Mouse (Mus musculus): ENCODE measurements around the gene Fuz. TPM values are rescaled to one million over a fixed set of nuclear protein-coding genes. Genes with fewer than 3 reads are reported as not detected.

The Fuz gene
- total RNA-seq (2018; cell fraction: chromatin; rRNA removed) = 10 to 100 TPM in 24 of 26 experiments, 1 to 10 TPM in 2; 6.2 to 46.7 (median 32.6) TPM
- total RNA-seq (2018; cell fraction: cytosol; rRNA removed) = 1 to 10 TPM; 4.4 to 8.0 (median 5.8) TPM
- 10 to 100 TPM in 19 of 26 experiments, 1 to 10 TPM in 7; 3.9 to 35.6 (median 15.8) TPM for total RNA-seq (2018; cell fraction: nucleus; rRNA removed)
- polyA plus RNA-seq (2018) = 4.6 to 8.8 TPM (median 6.1 TPM) in 3 replicates

DNA sequence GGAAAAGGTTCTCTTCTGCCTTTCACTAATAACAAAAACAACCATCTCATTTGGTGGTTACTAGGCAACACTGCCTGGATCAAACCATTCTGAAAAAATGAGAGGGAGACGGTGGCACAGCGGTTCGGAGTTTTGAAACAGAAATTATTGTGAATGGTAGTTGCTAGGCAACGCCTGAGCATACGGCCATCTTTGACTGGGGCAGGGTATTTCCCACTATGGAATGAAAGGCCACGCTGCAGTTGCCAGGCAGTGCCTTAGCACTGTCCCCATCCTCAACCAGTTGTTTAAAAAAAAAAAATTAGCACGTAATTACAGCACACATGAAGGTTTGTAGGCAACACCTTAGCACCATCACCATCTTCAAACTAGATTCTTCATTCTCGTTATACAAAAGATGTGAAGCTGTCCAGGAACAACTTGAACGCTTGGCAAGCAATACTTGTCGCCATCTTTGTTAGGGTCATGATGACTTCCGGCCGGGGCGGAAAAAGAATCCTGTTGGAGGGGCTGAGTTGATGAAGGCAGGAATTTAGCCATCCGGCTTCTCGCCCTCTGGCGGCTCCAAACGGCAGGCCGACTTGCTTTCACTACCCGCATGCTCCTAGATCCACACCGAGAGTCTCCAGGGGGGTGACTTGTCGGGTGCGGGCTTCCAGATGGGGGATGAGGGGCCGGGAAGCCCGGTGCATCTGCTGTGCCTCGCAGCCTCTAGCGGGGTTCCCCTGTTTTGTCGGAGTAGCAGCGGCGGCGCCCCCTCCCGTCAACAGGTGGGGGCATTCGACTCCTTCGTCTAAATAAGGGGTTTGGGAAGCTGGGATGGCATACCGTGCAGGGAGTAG lies at the start of gene Fuz:
Fuz (plus strand) TSS at position 487 of the 842 bp plus-strand sequence.
- H3K36me3 ChIP-seq (ENCODE audit: inconsistent target) = peaks cover 13% of the 10 kb centered on the region; the same call in 1 of the 2 replicates

DNA sequence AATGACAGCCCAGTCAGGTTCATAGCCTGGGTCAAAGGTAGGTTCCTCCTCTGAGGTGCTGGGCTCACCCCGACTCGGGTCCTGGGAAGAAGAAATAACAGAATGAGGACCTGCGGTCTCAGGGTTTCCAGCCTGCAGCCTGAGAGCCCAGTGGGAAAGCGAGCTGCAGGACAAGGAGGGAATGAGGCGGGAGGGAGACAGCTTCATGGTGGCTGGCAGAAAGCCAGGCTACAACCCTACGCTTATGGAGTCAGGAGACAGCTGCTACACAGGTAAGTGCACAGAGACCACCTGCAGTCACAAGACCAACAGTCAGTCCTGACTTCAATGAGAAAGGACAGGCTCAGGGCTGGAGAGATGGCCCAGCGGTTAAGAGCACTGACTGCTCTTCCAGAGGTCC lies 49.1 kb upstream of the Fuz start:
- H3K4me3 ChIP-seq (ENCODE audit: inconsistent target) = no peak overlapping the region
- 93% methylated on average over 3 of the region's 7 CpGs for WGBS (ENCODE audit: missing documents)
- H3K27ac ChIP-seq = no peak overlapping the region
- peaks cover 43% of the 10 kb centered on the region for H3K79me2 ChIP-seq (ENCODE audit: inconsistent target)
- peaks cover 50% of the 10 kb centered on the region for H3K36me3 ChIP-seq (ENCODE audit: inconsistent target)

More for the DNA sequence above, at the start of gene Fuz:
- Histone ChIP-seq H3K79me2 (ENCODE audit: inconsistent target) (peaks cover 12% of the 10 kb centered on the region), H3K27ac (peak within 1 kb of the TSS; percentile 52), H3K4me3 (ENCODE audit: inconsistent target) (peak within 1 kb of the TSS; percentile 63)
- WGBS (ENCODE audit: missing documents) = under 1% methylated on average over 34 of the region's 34 CpGs

DNA sequence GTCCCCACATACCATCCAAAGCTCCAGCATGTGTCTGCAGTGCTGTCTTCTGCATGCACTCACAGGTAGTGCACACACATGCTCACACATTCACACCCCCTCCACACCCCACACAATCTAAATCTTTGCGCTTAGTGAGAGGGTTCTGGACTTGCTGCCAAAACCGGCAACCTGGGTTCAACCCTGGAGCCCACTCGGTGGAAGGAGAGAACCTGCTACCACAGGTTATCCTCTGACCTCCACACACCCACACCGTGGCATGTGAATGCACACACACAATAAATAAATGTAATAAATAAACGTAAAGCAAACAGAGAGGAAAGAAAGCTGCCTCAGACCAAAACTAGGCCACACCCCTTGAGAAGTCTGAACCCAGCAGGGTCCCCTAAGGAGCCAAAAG lies 48.1 kb upstream of the Fuz start:
- 72% methylated on average over 5 of the region's 5 CpGs for WGBS (ENCODE audit: missing documents)
- peaks cover 52% of the 10 kb centered on the region for H3K79me2 ChIP-seq (ENCODE audit: inconsistent target)
- peak overlapping the region; percentile 99; the same call in 1 of the 2 replicates for H3K27ac ChIP-seq
- H3K4me3 ChIP-seq (ENCODE audit: inconsistent target) = peak overlapping the region; percentile 81
- H3K36me3 ChIP-seq (ENCODE audit: inconsistent target) = peaks cover 40% of the 10 kb centered on the region

DNA sequence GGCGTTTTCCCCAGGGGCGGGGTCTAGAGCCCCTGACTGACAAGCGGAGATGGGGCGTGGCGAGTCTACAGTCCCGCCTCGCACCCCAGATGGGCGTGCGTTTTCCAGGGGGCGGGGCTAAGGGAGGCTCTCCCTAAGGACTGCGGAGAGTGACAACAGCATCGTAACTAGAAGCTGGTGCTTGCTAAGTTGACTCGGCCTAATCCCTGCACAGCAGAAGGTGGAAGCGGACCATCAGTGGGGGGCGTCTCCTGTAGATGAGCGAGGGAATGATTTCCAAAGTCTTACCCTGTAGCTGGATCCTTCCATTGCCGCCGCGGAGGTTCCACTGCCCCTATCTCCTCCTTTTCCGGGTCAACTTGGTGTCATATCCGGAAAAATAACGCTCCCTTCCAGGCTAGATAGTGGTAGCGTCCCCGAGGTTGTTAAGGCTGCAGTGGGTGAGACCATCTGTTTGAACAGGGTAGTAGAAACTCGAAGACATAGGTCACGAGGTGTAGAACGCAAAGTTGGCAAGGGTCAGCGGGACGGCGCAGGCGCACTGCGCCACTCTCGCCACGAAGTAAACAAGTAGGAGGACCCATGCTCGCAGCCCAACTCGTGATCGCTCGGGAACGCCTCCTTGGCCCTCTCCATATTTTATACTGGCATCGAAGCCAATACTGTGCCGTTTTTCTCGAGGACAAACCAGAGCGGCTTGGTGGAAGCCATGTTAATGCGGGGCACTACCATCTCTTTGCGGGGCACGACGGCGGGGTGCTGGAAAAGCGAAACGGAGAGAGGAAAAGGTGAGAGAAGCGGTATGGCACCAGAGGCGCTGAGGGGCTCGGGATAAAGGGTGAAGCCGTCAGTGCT lies 47.1 kb upstream of the Fuz start, which contains the start of the genes Akt1s1 and Tbc1d17:
Akt1s1 (plus strand) TSS at position 431 of the 855 bp plus-strand sequence.
Tbc1d17 (minus strand) TSS at position 519 of the 855 bp plus-strand sequence.
- H3K4me3 ChIP-seq (ENCODE audit: inconsistent target) = peak within 1 kb of the TSS; percentile 81
- peaks cover 62% of the 10 kb centered on the region for H3K79me2 ChIP-seq (ENCODE audit: inconsistent target)
- peak within 1 kb of the TSS; percentile 99 for H3K27ac ChIP-seq
- 1% methylated on average over 54 of the region's 54 CpGs for WGBS (ENCODE audit: missing documents)
- peaks cover 30% of the 10 kb centered on the region for H3K36me3 ChIP-seq (ENCODE audit: inconsistent target)

DNA sequence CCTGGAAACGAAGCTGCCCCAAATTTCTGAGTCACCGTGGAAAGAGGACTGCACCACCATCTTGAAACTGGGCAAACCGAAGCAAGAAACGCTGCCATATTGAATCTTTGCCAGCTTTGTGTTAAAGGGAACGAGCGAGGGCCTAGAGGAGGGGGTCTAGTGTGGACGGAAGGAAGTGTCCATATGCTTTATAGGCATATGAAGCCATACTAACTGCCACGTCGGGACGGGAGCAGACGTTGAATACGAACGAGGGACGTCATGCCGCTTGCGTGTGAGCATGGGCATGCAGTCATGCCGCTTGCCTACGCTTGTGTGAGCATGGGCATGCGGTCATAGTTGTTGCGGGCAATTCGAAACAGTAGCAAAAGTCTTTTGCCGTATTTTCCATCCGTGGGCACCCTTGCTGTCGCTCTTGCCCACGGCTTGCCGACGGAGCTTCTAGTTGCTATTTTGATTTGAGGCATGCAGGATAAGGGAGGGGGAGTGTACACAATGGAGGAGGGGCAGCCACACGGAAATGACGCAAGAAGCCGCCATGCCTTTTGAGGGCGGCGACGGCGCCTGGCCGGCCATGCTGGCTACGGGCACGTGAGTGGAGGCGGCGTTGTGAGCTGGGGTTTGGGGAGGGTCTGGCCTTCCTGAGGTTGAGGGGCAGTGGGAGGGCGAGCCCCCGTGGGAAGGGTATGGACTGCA lies 46.3 kb upstream of the Fuz start:
- Histone ChIP-seq H3K27ac (peak overlapping the region; percentile 99), H3K79me2 (ENCODE audit: inconsistent target) (peaks cover 66% of the 10 kb centered on the region), H3K4me3 (ENCODE audit: inconsistent target) (peak overlapping the region; percentile 81), H3K36me3 (ENCODE audit: inconsistent target) (peaks cover 23% of the 10 kb centered on the region)
- under 1% methylated on average over 41 of the region's 41 CpGs for WGBS (ENCODE audit: missing documents)

DNA sequence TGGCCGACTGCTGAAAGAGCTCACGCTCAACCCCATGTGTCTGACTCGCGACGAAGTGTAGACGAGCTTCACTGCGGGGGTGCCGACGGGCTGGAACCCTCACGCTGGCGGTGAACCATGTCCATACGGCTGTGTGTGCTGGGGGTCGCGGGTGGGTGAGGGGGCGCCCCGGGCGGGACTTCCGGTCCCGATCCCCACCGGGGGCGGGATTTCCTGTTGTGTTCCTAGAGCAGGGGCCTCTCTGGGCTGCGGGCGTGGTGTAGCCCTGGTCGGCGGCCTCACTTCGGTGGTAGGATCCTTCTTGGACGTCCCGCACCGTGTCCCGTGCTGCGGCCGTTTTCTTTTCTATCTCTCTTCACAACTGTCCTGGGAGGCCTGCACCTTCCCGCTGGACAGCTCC lies 45.7 kb upstream of the Fuz start:
- Histone ChIP-seq H3K4me3 (ENCODE audit: inconsistent target) (peak overlapping the region; percentile 81), H3K79me2 (ENCODE audit: inconsistent target) (peaks cover 66% of the 10 kb centered on the region), H3K36me3 (ENCODE audit: inconsistent target) (peaks cover 17% of the 10 kb centered on the region), H3K27ac (peak overlapping the region; percentile 99)
- WGBS (ENCODE audit: missing documents) = under 1% methylated on average over 22 of the region's 33 CpGs

DNA sequence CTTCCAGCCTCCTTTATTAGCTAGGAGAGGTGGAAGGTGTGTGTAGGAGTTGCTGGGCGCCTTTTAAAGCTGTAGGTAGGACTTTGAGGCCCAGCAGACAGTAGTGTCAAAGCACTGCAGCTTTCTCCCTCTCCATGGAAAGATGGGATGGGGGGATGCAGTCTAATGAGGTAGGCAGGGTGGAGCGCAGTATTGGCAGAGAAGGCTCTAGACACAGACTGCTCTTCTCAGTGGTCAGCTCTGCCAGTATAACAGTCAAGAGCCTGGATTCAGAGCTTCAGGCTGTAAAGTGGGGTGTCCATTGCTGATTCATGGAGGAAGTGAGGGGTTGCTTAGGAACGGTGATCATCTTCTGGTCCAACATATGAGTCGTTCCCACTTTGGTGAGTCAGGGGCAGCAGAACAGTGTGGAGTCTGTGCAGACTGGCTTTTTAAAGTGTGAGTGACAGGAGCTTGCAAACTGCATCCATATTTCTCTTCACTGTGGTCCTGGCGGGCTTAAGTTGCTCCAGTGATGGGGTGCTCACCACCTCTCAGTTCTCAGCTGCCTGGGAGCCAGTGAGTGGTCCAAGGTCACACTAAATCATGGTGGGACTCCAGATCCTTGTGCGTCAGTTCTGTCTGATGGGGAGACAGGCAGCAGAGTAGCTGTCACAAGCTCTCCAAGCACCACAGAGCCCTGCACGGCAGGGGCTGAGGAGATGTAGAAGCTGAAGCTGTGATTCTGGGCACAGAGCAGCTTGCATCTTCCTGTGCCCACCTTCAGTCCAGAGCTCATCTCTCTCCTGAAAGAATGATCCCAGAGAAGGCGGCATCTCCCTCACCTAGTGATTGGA lies 44.9 kb upstream of the Fuz start:
- Histone ChIP-seq H3K4me3 (ENCODE audit: inconsistent target) (peak overlapping the region; percentile 81), H3K36me3 (ENCODE audit: inconsistent target) (peaks cover 8% of the 10 kb centered on the region; the same call in 1 of the 2 replicates), H3K27ac (peak overlapping the region; percentile 99), H3K79me2 (ENCODE audit: inconsistent target) (peaks cover 67% of the 10 kb centered on the region)
- 62% methylated on average over 8 of the region's 8 CpGs for WGBS (ENCODE audit: missing documents)

DNA sequence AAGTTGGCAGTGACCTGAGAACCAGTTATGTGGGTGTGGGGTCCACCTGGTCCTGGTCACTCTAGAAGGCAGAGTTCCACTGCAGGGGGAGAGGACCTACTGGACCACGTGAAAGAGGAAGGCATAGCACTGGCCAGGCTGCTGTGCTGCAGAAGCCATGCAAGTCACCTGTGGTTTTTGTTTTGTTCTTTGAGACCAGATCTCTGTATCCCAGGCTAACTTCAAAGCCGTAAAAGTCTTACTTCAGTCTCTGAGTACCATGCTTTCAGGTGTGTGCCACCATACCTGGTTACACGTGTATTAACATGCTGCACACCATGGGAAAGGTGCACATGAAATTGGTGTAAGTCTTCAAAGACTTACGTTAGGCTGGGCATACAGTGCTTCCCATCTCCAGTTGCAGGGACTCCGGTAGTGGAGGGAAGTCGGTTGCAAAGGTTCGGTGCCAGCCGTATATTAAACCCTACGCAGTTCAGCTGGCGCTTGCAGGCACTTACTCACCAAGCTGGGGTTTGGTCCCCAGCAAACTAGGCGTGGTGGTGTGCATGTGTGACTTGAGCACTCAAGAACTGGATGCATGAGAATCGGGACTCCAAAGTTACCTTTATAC lies 44.1 kb upstream of the Fuz start:
- H3K27ac ChIP-seq = no peak overlapping the region
- 88% methylated on average over 11 of the region's 12 CpGs for WGBS (ENCODE audit: missing documents)
- H3K79me2 ChIP-seq (ENCODE audit: inconsistent target) = peaks cover 60% of the 10 kb centered on the region
- peaks cover under 1% of the 10 kb centered on the region; the same call in 1 of the 2 replicates for H3K36me3 ChIP-seq (ENCODE audit: inconsistent target)
- no peak overlapping the region for H3K4me3 ChIP-seq (ENCODE audit: inconsistent target)

DNA sequence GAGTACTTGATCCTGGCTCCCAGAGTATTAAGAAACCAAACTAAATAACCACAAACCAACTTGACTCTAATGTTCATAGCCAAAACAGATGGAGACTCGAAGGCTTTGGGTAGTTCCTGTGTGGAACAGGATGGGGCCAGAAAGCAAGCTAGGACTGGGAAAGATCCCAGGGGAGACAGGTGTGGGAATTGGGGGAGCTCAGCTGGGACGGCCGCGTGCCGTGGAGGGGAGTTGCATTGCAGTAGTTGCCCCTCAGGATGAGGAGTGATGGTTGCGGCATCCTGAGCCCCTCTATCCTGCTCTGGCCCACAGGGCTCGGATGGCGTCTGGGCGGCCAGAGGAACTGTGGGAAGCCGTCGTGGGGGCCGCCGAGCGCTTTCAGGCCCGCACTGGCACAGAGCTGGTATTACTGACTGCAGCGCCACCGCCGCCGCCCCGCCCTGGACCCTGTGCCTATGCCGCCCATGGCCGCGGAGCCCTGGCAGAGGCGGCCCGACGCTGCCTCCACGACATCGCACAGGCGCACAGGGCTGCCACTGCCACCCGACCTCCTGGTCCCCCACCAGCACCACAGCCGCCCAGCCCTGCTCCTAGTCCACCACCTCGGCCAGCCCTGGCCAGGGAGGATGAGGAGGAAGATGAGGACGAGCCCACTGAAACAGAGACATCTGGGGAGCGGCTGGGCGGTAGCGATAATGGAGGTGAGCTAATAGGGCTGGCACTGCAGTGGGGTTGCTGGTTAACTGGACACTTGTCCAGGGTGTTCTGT lies 43.4 kb upstream of the Fuz start:
- WGBS (ENCODE audit: missing documents) = 93% methylated on average over 23 of the region's 36 CpGs
- peaks cover 55% of the 10 kb centered on the region for H3K79me2 ChIP-seq (ENCODE audit: inconsistent target)
- H3K36me3 ChIP-seq (ENCODE audit: inconsistent target) = no peaks in the 10 kb centered on the region
- no peak overlapping the region for H3K27ac ChIP-seq
- H3K4me3 ChIP-seq (ENCODE audit: inconsistent target) = no peak overlapping the region

DNA sequence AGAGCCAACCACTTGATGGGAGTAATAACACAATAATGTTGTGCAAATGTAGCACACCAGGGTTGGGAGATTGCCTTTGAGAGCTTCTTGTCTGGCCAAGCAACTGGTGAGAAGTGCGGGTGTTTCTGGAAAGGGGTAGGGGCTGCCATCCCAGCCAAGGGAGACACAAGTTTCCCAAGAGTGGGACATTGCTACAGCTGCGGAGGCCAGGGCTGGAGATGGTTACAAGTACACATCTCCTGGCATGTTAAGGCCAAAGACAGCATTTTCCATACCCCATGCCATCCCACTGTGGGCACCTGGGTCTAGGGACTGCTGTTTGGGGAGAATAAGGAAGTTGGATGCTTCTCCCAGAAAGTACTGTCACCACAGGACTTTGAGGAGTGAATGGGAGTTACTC lies 42.8 kb upstream of the Fuz start:
- 88% methylated on average over 2 of the region's 2 CpGs for WGBS (ENCODE audit: missing documents)
- Histone ChIP-seq H3K79me2 (ENCODE audit: inconsistent target) (peaks cover 55% of the 10 kb centered on the region), H3K4me3 (ENCODE audit: inconsistent target) (no peak overlapping the region), H3K27ac (no peak overlapping the region), H3K36me3 (ENCODE audit: inconsistent target) (no peaks in the 10 kb centered on the region)

DNA sequence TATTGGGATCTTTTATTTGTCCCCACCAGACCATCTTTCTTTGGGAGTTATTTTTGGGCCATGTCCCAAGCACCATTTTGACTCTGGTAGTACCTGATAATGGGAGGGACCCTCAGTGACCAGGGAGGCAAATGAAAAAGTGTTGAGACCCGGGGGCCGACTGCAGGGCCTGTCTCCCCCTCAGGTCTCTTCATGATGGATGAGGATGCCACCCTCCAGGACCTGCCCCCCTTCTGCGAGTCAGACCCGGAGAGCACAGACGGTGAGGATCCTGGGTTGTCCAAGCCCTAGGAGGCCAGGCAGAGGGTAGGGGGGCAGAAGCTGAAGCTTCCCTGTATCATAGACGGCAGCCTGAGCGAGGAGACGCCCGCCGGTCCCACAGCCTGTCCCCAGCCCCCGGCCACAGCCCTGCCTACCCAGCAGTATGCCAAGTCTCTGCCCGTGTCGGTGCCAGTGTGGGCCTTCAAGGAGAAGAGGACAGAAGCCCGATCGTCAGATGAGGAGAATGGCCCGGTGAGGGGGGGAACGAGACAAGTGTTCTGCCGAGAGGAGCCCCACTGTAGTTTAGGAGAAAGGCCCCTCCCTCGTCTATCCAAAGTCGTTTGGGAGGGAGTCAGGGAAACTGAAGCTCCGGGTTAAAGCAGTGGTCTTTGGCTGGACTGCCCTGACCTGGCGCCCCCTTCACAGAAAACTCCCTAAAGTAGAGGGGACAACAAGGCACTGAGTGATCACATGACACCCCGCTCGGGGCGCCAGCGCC lies 42.1 kb upstream of the Fuz start:
- Histone ChIP-seq H3K79me2 (ENCODE audit: inconsistent target) (peaks cover 59% of the 10 kb centered on the region), H3K27ac (peak overlapping the region; percentile 95), H3K4me3 (ENCODE audit: inconsistent target) (peak overlapping the region; percentile 73), H3K36me3 (ENCODE audit: inconsistent target) (no peaks in the 10 kb centered on the region)
- 31% methylated on average over 26 of the region's 26 CpGs for WGBS (ENCODE audit: missing documents)
